Mouse (Mus musculus): Measurements from ENCODE around the gene Vav2. TPM values are rescaled to one million over a fixed set of nuclear protein-coding genes. Genes with fewer than 3 reads are reported as not detected.

Vav2 gene
- total RNA-seq, 2 experiments from 2014 or later: 5.9 to 11.0 TPM

GRCm38 (mm10) chr2:27218569-27218968 is 208.3 kb downstream of the Vav2 start:
- ATAC-seq (ENCODE audit: poor library complexity, severe bottlenecking): no peak

- no peak for ATAC-seq (ENCODE audit: poor library complexity, severe bottlenecking)
Measured at GRCm38 (mm10) chr2:27218121-27218544, 208.7 kb downstream of the Vav2 start.

- no peak for ATAC-seq (ENCODE audit: poor library complexity, severe bottlenecking)
Measured at GRCm38 (mm10) chr2:27215537-27215936, 211.3 kb downstream of the Vav2 start.

Other genes with a start within 250 kb of the Vav2 start
- gene Sardh, start 178.7 kb downstream of the Vav2 start, total RNA-seq (2015): not detected in 2 replicates
- 2.0 TPM in 1 of 2 replicates, not detected in the other for gene Sardh, start 178.7 kb downstream of the Vav2 start, total RNA-seq (2017)
- 0.93 TPM in 1 of 2 replicates, not detected in the other for gene Brd3os, start 15.3 kb upstream of the Vav2 start, total RNA-seq (2015)
- gene Brd3os, start 15.3 kb upstream of the Vav2 start, total RNA-seq (2017): 0.11 TPM in 1 of 2 replicates, not detected in the other
- gene Brd3, start 80.6 kb upstream of the Vav2 start, total RNA-seq (2015): 43.1 and 60.4 TPM in 2 replicates
- 22.4 and 28.3 TPM in 2 replicates for gene Brd3, start 80.6 kb upstream of the Vav2 start, total RNA-seq (2017)
- gene Wdr5, start 88.1 kb upstream of the Vav2 start, total RNA-seq (2015): 21.3 and 22.2 TPM in 2 replicates
- 42.8 and 44.8 TPM in 2 replicates for gene Wdr5, start 88.1 kb upstream of the Vav2 start, total RNA-seq (2017)
- gene Rxra, start 249.4 kb upstream of the Vav2 start, total RNA-seq (2015): 15.4 and 16.1 TPM in 2 replicates
- gene Rxra, start 249.4 kb upstream of the Vav2 start, total RNA-seq (2017): 16.8 and 17.0 TPM in 2 replicates